Mouse (Mus musculus): ENCODE data around the gene Flt1.

DNA sequence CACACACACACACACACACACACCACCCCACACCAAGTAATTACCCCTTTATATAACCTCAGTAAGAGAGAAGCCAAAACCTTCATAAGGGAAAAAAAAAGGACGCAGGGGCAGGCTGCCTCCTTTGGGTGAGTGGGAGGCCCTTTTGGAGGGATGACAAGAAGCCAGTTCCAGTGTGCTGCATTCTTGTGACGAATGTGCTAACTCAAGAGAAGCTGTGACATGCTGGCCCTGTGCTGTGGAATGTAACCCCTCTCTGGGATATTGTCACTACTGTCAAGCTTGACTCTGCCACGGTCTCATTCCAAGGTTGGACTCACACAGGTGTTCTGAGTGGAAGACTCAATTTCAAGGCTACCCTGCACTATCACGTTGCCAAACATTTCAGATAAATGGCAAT is 93.1 kb downstream of the Flt1 start:
- no peak for TF ChIP-seq CTCF (IDR thresholded peaks at IDR 0.05; ENCODE audit: low read depth)
- TF ChIP-seq EP300 (IDR thresholded peaks at IDR 0.05; ENCODE audit: low read depth), result no peak

Data from liver, embryonic 14.5 days (tissue).